Mouse (Mus musculus) megakaryocyte, embryonic 14.5 days (primary cell): ENCODE measurements around the gene Sorbs1. TPM values are rescaled to one million over a fixed set of nuclear protein-coding genes. Genes with fewer than 3 reads are reported as not detected.
A peak's percentile ranks its signal among the peaks of the same experiment; 100 is the strongest.
"Not testable (repeated sequence)": the region's sequence is repeated elsewhere in the genome, so short reads cannot be mapped to it uniquely, and the experiment has no call there.

ENCODE experiments used
- H3K27me3 ChIP-seq: replicated peaks from 2 replicates; pipeline ENCODE3; 2012; ENCODE audit warnings: inconsistent platforms
- H3K36me3 ChIP-seq: replicated peaks from 2 replicates; pipeline ENCODE3; 2012; ENCODE audit warnings: low read length, inconsistent platforms, mixed read lengths
- H3K4me1 ChIP-seq: 2 replicates; pipeline ENCODE4 v1.6.1; 2012; ENCODE audit warnings: inconsistent platforms
- H3K4me3 ChIP-seq: replicated peaks from 2 replicates; pipeline ENCODE3; 2012; ENCODE audit warnings: moderate library complexity, mild to moderate bottlenecking, inconsistent platforms
- H3K9me3 ChIP-seq: 2 replicates; pipeline ENCODE4 v1.6.1; 2012; ENCODE audit warnings: inconsistent platforms
- FLI1 ChIP-seq: IDR thresholded peaks from 2 replicates; pipeline ENCODE4 v1.6.1; 2012; ENCODE audit warnings: low read length, inconsistent platforms, mixed read lengths
- GATA1 ChIP-seq: IDR thresholded peaks from 3 replicates; pipeline ENCODE4 v1.6.1; 2012; ENCODE audit warnings: mixed read lengths, low read length, inconsistent platforms, borderline replicate concordance
- polyA plus RNA-seq: library from polyadenylated mRNA; stranded (reverse); fragments of >175 nt; gene quantifications from 2 replicates; pipeline ENCODE4 v1.2.3, GENCODE M21; 2012; ENCODE audit warnings: low replicate concordance; ENCODE audit not compliant: insufficient read depth

The Sorbs1 gene
- polyA plus RNA-seq: 2.7 TPM in 1 of 2 replicates, not detected in the other

GRCm38 (mm10) chr19:40513632-40514078 is at the start of gene Sorbs1:
Gene Sorbs1 (minus strand): TSS chr19:40513779.
- H3K4me1 ChIP-seq: peaks cover 25% of the 10 kb centered on the region
- H3K36me3 ChIP-seq: no peaks in the 10 kb centered on the region
- H3K9me3 ChIP-seq: no peaks in the 10 kb centered on the region
- H3K27me3 ChIP-seq: peaks cover 6% of the 10 kb centered on the region
- H3K4me3 ChIP-seq: peak within 1 kb of the TSS; percentile 92
- TF ChIP-seq GATA1 (no peak), FLI1 (no peak)

GRCm38 (mm10) chr19:40561521-40561920 is 47.9 kb upstream of the Sorbs1 start:
- Histone ChIP-seq H3K4me1 (peaks cover 11% of the 10 kb centered on the region), H3K36me3 (peaks cover 68% of the 10 kb centered on the region)
- not testable (repeated sequence) for H3K27me3 ChIP-seq, H3K4me3 ChIP-seq, H3K9me3 ChIP-seq

GRCm38 (mm10) chr19:40556029-40556428 is 42.5 kb upstream of the Sorbs1 start:
- no peak for TF ChIP-seq GATA1
- TF ChIP-seq FLI1: no peak
- Histone ChIP-seq H3K9me3 (no peaks in the 10 kb centered on the region), H3K27me3 (no peaks in the 10 kb centered on the region), H3K4me1 (no peaks in the 10 kb centered on the region), H3K36me3 (peaks cover 75% of the 10 kb centered on the region), H3K4me3 (no peak overlapping the region)

- no peaks in the 10 kb centered on the region for H3K4me1 ChIP-seq
- H3K9me3 ChIP-seq: no peaks in the 10 kb centered on the region
- H3K4me3 ChIP-seq: no peak overlapping the region
- no peaks in the 10 kb centered on the region for H3K27me3 ChIP-seq
- H3K36me3 ChIP-seq: peaks cover 84% of the 10 kb centered on the region
- no peak for TF ChIP-seq FLI1
- no peak for TF ChIP-seq GATA1
These were observed 41.6 kb upstream of the Sorbs1 start for GRCm38 (mm10) chr19:40555136-40555535.

- H3K4me3 ChIP-seq: no peak overlapping the region
- H3K9me3 ChIP-seq: no peaks in the 10 kb centered on the region
- peaks cover 92% of the 10 kb centered on the region for H3K36me3 ChIP-seq
- no peaks in the 10 kb centered on the region for H3K27me3 ChIP-seq
- H3K4me1 ChIP-seq: no peaks in the 10 kb centered on the region
- TF ChIP-seq FLI1 (no peak), GATA1 (no peak)
These were observed 40.8 kb upstream of the Sorbs1 start for GRCm38 (mm10) chr19:40554343-40554742.

- Histone ChIP-seq H3K4me3 (no peak overlapping the region), H3K27me3 (no peaks in the 10 kb centered on the region), H3K9me3 (no peaks in the 10 kb centered on the region), H3K4me1 (no peaks in the 10 kb centered on the region), H3K36me3 (peaks cover 94% of the 10 kb centered on the region)
- no peak for TF ChIP-seq GATA1
- TF ChIP-seq FLI1: no peak
These were observed 40.3 kb upstream of the Sorbs1 start for GRCm38 (mm10) chr19:40553849-40554248.

- TF ChIP-seq GATA1: no peak
- no peak for TF ChIP-seq FLI1
- peaks cover 91% of the 10 kb centered on the region for H3K36me3 ChIP-seq
These were observed 39.6 kb upstream of the Sorbs1 start for GRCm38 (mm10) chr19:40553014-40553789.

GRCm38 (mm10) chr19:40549516-40550135 is 36.0 kb upstream of the Sorbs1 start:
- Histone ChIP-seq H3K9me3 (no peaks in the 10 kb centered on the region), H3K4me1 (no peaks in the 10 kb centered on the region), H3K4me3 (no peak overlapping the region), H3K36me3 (peaks cover 55% of the 10 kb centered on the region), H3K27me3 (peaks cover 5% of the 10 kb centered on the region)
- TF ChIP-seq FLI1 (no peak), GATA1 (no peak)

More at GRCm38 (mm10) chr19:40553014-40553789, 39.6 kb upstream of the Sorbs1 start:
- Histone ChIP-seq H3K9me3 (no peaks in the 10 kb centered on the region), H3K4me3 (no peak overlapping the region), H3K27me3 (no peaks in the 10 kb centered on the region), H3K4me1 (no peaks in the 10 kb centered on the region)

- Histone ChIP-seq H3K4me3 (no peak overlapping the region), H3K4me1 (no peaks in the 10 kb centered on the region), H3K27me3 (peaks cover 6% of the 10 kb centered on the region), H3K9me3 (no peaks in the 10 kb centered on the region), H3K36me3 (peaks cover 48% of the 10 kb centered on the region)
- no peak for TF ChIP-seq FLI1
- TF ChIP-seq GATA1: no peak
These were observed 35.4 kb upstream of the Sorbs1 start for GRCm38 (mm10) chr19:40548796-40549515.
